Mouse (Mus musculus) stomach, postnatal 0 days (tissue): ENCODE results near the gene Olfr574. TPM values are rescaled to one million over a fixed set of nuclear protein-coding genes. Genes with fewer than 3 reads are reported as not detected.

ENCODE experiments used
- ATAC-seq: fragments of 200-750 bp; cut with Nextera tagmentation; 2 replicates; pipeline ENCODE4 v1.8.0; 2017; ENCODE audit not compliant: low FRiP score, low TSS enrichment
- DNase-seq: peaks from one replicate; pipeline ENCODE4 v3.0.0-alpha.2; 2016; ENCODE audit warnings: low spot score
- H3K27ac ChIP-seq: fragments of 300-500 bp; sonication (generic); replicated peaks from 2 replicates; pipeline ENCODE4 v1.5.1; 2014; ENCODE audit warnings: mild to moderate bottlenecking, control low read depth
- H3K27me3 ChIP-seq: fragments of 300-500 bp; sonication (generic); 2 replicates; pipeline ENCODE4 v1.6.1; 2014; ENCODE audit warnings: low read length; ENCODE audit not compliant: control insufficient read depth, insufficient read depth
- H3K36me3 ChIP-seq: fragments of 300-500 bp; sonication (generic); 2 replicates; pipeline ENCODE4 v1.6.1; 2014; ENCODE audit warnings: low read length, mixed read lengths; ENCODE audit not compliant: control insufficient read depth, insufficient read depth
- H3K4me1 ChIP-seq: fragments of 300-500 bp; sonication (generic); replicated peaks from 2 replicates; pipeline ENCODE4 v1.6.1; 2014; ENCODE audit warnings: antibody characterized with exemption; ENCODE audit not compliant: control insufficient read depth, insufficient read depth
- H3K4me2 ChIP-seq: fragments of 300-500 bp; sonication (generic); replicated peaks from 2 replicates; pipeline ENCODE4 v1.6.1; 2014; ENCODE audit warnings: low read depth, mild to moderate bottlenecking, control low read depth, moderate library complexity
- H3K4me3 ChIP-seq: fragments of 300-500 bp; sonication (generic); 2 replicates; pipeline ENCODE4 v1.5.1; 2014; ENCODE audit warnings: low read depth, low read length, control low read depth
- H3K9ac ChIP-seq: fragments of 300-500 bp; sonication (generic); 2 replicates; pipeline ENCODE4 v1.6.1; 2014; ENCODE audit warnings: mild to moderate bottlenecking, low read length, control low read depth, mixed read lengths
- H3K9me3 ChIP-seq: fragments of 300-500 bp; sonication (generic); 2 replicates; pipeline ENCODE4 v1.6.1; 2016; ENCODE audit warnings: low read length; ENCODE audit not compliant: control insufficient read depth
- CTCF ChIP-seq: IDR thresholded peaks from 2 replicates; pipeline ENCODE4 v1.5.1; 2016; ENCODE audit warnings: antibody characterized with exemption, low read depth, mild to moderate bottlenecking, moderate library complexity
- EP300 ChIP-seq: optimal IDR thresholded peaks from 2 replicates; pipeline ENCODE3; 2016; ENCODE audit warnings: antibody characterized with exemption
- WGBS: fragments of 180-500 bp; shearing (Covaris S2); extraction: QIAGEN DNeasy Blood & Tissue Kit; methylation state at CpG from one replicate; pipeline ENCODE4 v1.1.7; 2014; 5-methylcytosine and 5-hydroxymethylcytosine counted together
- polyA plus RNA-seq: library from polyadenylated mRNA; unstranded; fragments of >200 nt; fragmentation: Nextera tagmentation; extraction: Ambion mirVana; gene quantifications from 2 replicates; pipeline ENCODE4 v1.2.1, GENCODE M21; 2015

Olfr574 gene
- polyA plus RNA-seq, result not detected in 2 replicates

GRCm38 (mm10) chr7:102948167-102948566 is at the start of gene Olfr574:
Gene Olfr574, plus strand, starts transcription at chr7:102948467.
- no peaks in the 10 kb centered on the region for H3K4me1 ChIP-seq

GRCm38 (mm10) chr7:102915261-102915660 is 33.0 kb upstream of the Olfr574 start:
- 24% methylated on average over 1 of the region's 1 CpGs for WGBS

More at GRCm38 (mm10) chr7:102948167-102948566, at the start of gene Olfr574:
- Histone ChIP-seq H3K36me3 (no peaks in the 10 kb centered on the region), H3K9ac (no peak within 1 kb of the TSS), H3K9me3 (no peaks in the 10 kb centered on the region), H3K27me3 (no peaks in the 10 kb centered on the region), H3K4me3 (no peak within 1 kb of the TSS), H3K27ac (no peak within 1 kb of the TSS), H3K4me2 (no peak within 1 kb of the TSS)
- ATAC-seq, result no peak
- DNase-seq, result no peak
- 86% methylated on average over 1 of the region's 1 CpGs for WGBS
- no peak for TF ChIP-seq CTCF
- no peak for TF ChIP-seq EP300

GRCm38 (mm10) chr7:102916405-102916804 is 31.9 kb upstream of the Olfr574 start:
- WGBS, result 44% methylated on average over 5 of the region's 5 CpGs
- H3K27ac ChIP-seq, result no peak overlapping the region
- TF ChIP-seq CTCF (no peak), EP300 (no peak)
- no peak overlapping the region for H3K4me3 ChIP-seq
- H3K9ac ChIP-seq, result no peak overlapping the region
- H3K27me3 ChIP-seq, result no peaks in the 10 kb centered on the region
- H3K4me2 ChIP-seq, result no peak overlapping the region
- no peaks in the 10 kb centered on the region for H3K4me1 ChIP-seq
- DNase-seq (no peak), ATAC-seq (no peak)
- H3K9me3 ChIP-seq, result no peaks in the 10 kb centered on the region
- H3K36me3 ChIP-seq, result no peaks in the 10 kb centered on the region

More at GRCm38 (mm10) chr7:102915261-102915660, 33.0 kb upstream of the Olfr574 start:
- Histone ChIP-seq H3K4me1 (no peaks in the 10 kb centered on the region), H3K9ac (no peak overlapping the region), H3K9me3 (no peaks in the 10 kb centered on the region), H3K4me3 (no peak overlapping the region), H3K4me2 (no peak overlapping the region), H3K27me3 (no peaks in the 10 kb centered on the region), H3K27ac (no peak overlapping the region), H3K36me3 (no peaks in the 10 kb centered on the region)
- DNase-seq, result no peak
- no peak for TF ChIP-seq CTCF
- TF ChIP-seq EP300, result no peak
- ATAC-seq, result no peak

- no peak for DNase-seq
Measured at GRCm38 (mm10) chr7:102917032-102917875, 31.0 kb upstream of the Olfr574 start, which contains the start of gene Olfr571. Gene Olfr571, minus strand, starts transcription at chr7:102917536.

GRCm38 (mm10) chr7:102919632-102920031 is 28.6 kb upstream of the Olfr574 start:
- H3K9ac ChIP-seq, result no peak overlapping the region
- no peak for DNase-seq
- H3K4me2 ChIP-seq, result no peak overlapping the region
- peak; percentile 87 for TF ChIP-seq CTCF
- TF ChIP-seq EP300, result no peak
- no peaks in the 10 kb centered on the region for H3K36me3 ChIP-seq
- no peaks in the 10 kb centered on the region for H3K4me1 ChIP-seq
- no peak overlapping the region for H3K4me3 ChIP-seq
- no peaks in the 10 kb centered on the region for H3K9me3 ChIP-seq
- no peaks in the 10 kb centered on the region for H3K27me3 ChIP-seq
- 0 out of 2 replicates have a peak, but pooled peaks have one; percentile 54 for ATAC-seq
- 7% methylated on average over 1 of the region's 1 CpGs for WGBS
- no peak overlapping the region for H3K27ac ChIP-seq

More at GRCm38 (mm10) chr7:102917032-102917875, 31.0 kb upstream of the Olfr574 start, which contains the start of gene Olfr571:
- no peak for ATAC-seq
- Histone ChIP-seq H3K36me3 (no peaks in the 10 kb centered on the region), H3K9ac (no peak within 1 kb of the TSS), H3K4me3 (no peak within 1 kb of the TSS), H3K27ac (no peak within 1 kb of the TSS), H3K27me3 (no peaks in the 10 kb centered on the region), H3K9me3 (no peaks in the 10 kb centered on the region), H3K4me1 (no peaks in the 10 kb centered on the region), H3K4me2 (no peak within 1 kb of the TSS)
- TF ChIP-seq CTCF, result no peak
- no peak for TF ChIP-seq EP300
- WGBS, result 56% methylated on average over 4 of the region's 4 CpGs

GRCm38 (mm10) chr7:102924109-102924508 is 24.2 kb upstream of the Olfr574 start, which contains the start of gene Olfr572:
Gene Olfr572, plus strand, starts transcription at chr7:102924409.
- Histone ChIP-seq H3K9me3 (no peaks in the 10 kb centered on the region), H3K4me3 (no peak within 1 kb of the TSS), H3K36me3 (no peaks in the 10 kb centered on the region), H3K27me3 (no peaks in the 10 kb centered on the region), H3K27ac (no peak within 1 kb of the TSS), H3K4me2 (no peak within 1 kb of the TSS), H3K4me1 (no peaks in the 10 kb centered on the region), H3K9ac (no peak within 1 kb of the TSS)
- no peak for ATAC-seq
- TF ChIP-seq CTCF (no peak), EP300 (no peak)
- WGBS, result 58% methylated on average over 1 of the region's 1 CpGs
- DNase-seq, result no peak
